Mouse (Mus musculus) frontal cortex, postnatal 25 days (tissue): ENCODE results near the gene Rb1.

Experiments used
- DNase-seq, 2 experiments: peaks; one replicate each; pipeline ENCODE4 v3.0.0; 2022; ENCODE audit warnings: low spot score in 2 of 2

Rb1 gene

GRCm38 (mm10) chr14:73148125-73148524 lies 177.5 kb downstream of the Rb1 start:
- DNase-seq = no peak

GRCm38 (mm10) chr14:73146721-73147120 lies 178.9 kb downstream of the Rb1 start:
- DNase-seq = no peak

GRCm38 (mm10) chr14:73145531-73145930 lies 180.1 kb downstream of the Rb1 start:
- DNase-seq = no peak

- no peak for DNase-seq
Observed at GRCm38 (mm10) chr14:73143710-73144420, 181.8 kb downstream of the Rb1 start.

- DNase-seq = peak; percentile 64 to 69
Observed at GRCm38 (mm10) chr14:73142896-73143709, 182.5 kb downstream of the Rb1 start.

- DNase-seq = peak in 1 of 2 experiments; percentile 13
Observed at GRCm38 (mm10) chr14:73142421-73142895, 183.2 kb downstream of the Rb1 start.

- no peak for DNase-seq
Observed at GRCm38 (mm10) chr14:73141800-73142199, 183.8 kb downstream of the Rb1 start.

GRCm38 (mm10) chr14:73139866-73140265 lies 185.8 kb downstream of the Rb1 start:
- no peak for DNase-seq

GRCm38 (mm10) chr14:73138483-73138882 lies 187.1 kb downstream of the Rb1 start:
- no peak for DNase-seq

- no peak for DNase-seq
Observed at GRCm38 (mm10) chr14:73137234-73137633, 188.4 kb downstream of the Rb1 start.
